11 mouse cellular contexts compared by ENCODE assay signal in the genomic region with DNA sequence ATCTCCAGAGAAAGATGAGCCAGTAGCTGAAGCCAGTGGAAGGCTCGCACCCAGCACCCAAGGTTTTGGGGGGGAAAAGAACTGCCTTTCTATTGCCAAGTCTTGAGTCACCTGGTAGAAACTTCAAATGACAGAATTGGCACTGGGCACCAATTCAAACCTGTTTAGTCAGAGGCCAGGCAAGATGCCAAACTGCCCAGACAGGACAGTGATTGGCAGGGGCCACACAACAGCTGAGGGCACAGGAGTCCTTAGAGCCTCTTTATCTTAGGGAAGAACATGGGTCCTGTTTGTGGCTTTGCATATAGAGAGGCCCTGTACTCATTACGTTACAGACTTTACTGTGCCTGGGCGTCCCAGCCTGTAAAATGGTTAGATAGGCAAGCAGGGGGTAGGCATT. TPM values are rescaled to one million over a fixed set of nuclear protein-coding genes. Genes with fewer than 3 reads are reported as not detected.
DNase-seq lines count a peak whose midpoint lies in the region; ATAC-seq lines count a peak whose summit lies in the region.
"Had no signal": no experiment of that assay in that cellular context is flagged by ENCODE, and none has a peak within 500 bp of the region (broad histone marks: within the 10 kb centered on the region; RNA-seq: fewer than 3 reads in every experiment).

No protein-coding gene starts in this region.

- DNase-seq in 3134 (ENCODE audit: extremely low read depth, insufficient read length, low spot score) (peak; percentile 67), 3T3-L1 (ENCODE audit: low read depth, low spot score) (peak; percentile 77)
- DNase-seq in heart, postnatal 4 days, result peak; percentile 77
- DNase-seq in frontal cortex, adult 2 months (ENCODE audit: extremely low spot score in 1 of 2, low spot score in 1 of 2), result no peak
- DNase-seq in right cerebral cortex, adult 2 months (ENCODE audit: low spot score in 2 of 2), result no peak
- DNase-seq: embryo, embryonic 11 days had no signal

- peaks cover 61% of the 10 kb centered on the region for H3K4me1 ChIP-seq in liver, embryonic 16.5 days (ENCODE audit: control insufficient read depth, low read depth, low read length)

- no peak overlapping the region for H3K4me2 ChIP-seq in liver, embryonic 16.5 days (ENCODE audit: low read depth, low read length)

- H3K27me3 ChIP-seq in liver, embryonic 16.5 days (ENCODE audit: control insufficient read depth, insufficient read depth, low read depth, low read length), result no peaks in the 10 kb centered on the region

- no peaks in the 10 kb centered on the region for H3K36me3 ChIP-seq in liver, embryonic 16.5 days (ENCODE audit: control insufficient read depth, insufficient read depth)

- H3K9me3 ChIP-seq in liver, embryonic 16.5 days (replicated peaks; ENCODE audit: control insufficient read depth, low read length), result no peaks in the 10 kb centered on the region

- WGBS in liver, embryonic 16.5 days (ENCODE audit: insufficient replicate concordance), result 52% methylated on average over 3 of the region's 3 CpGs

- peak overlapping the region; percentile 77 for H3K27ac ChIP-seq in liver, embryonic 16.5 days (ENCODE audit: low read length)

- 0 out of 2 replicates have a peak overlapping the region, but pooled peaks have one; percentile 11 for H3K9ac ChIP-seq in liver, embryonic 16.5 days (ENCODE audit: low read depth, low read length)

- H3K4me3 ChIP-seq in liver, embryonic 16.5 days (ENCODE audit: low read depth, low read length), result no peak overlapping the region

- no peak; the same call in 1 of the 2 replicates for ATAC-seq in liver, embryonic 16.5 days (ENCODE audit: low read depth)
- no peak for ATAC-seq in megakaryocyte, adult 5-6 weeks (ENCODE audit: poor library complexity, severe bottlenecking)

RNA-seq across cellular contexts. Expression of a gene that starts 7.0 kb away (rescaled TPM):
- total RNA-seq in heart, postnatal 4 days (2021), result 10 to 100 TPM; 22.7 to 25.6 TPM
- 45.0 and 50.6 TPM in 2 replicates for polyA plus RNA-seq in liver, embryonic 16.5 days (2015; fragmentation: Nextera tagmentation; extraction: Ambion mirVana)
- polyA plus RNA-seq in frontal cortex, adult 2 months (2012; rRNA removed), result 127 and 147 TPM in 2 replicates
- 7.3 and 7.8 TPM in 2 replicates for total RNA-seq in megakaryocyte, adult 5-6 weeks (2015)
- 2.8 and 14.0 TPM in 2 replicates for total RNA-seq in megakaryocyte, adult 5-6 weeks (2017)

RNA-seq across cellular contexts. Expression of a gene that starts 44.1 kb away (rescaled TPM):
- under 1 TPM; 0.12 to 0.50 TPM for total RNA-seq in heart, postnatal 4 days (2021)
- polyA plus RNA-seq in liver, embryonic 16.5 days (2015; fragmentation: Nextera tagmentation; extraction: Ambion mirVana), result 0.37 and 0.39 TPM in 2 replicates
- 0.04 and 0.06 TPM in 2 replicates for polyA plus RNA-seq in frontal cortex, adult 2 months (2012; rRNA removed)
- total RNA-seq in megakaryocyte, adult 5-6 weeks (2015), result 0.58 and 2.4 TPM in 2 replicates
- 0.45 and 1.2 TPM in 2 replicates for total RNA-seq in megakaryocyte, adult 5-6 weeks (2017)
- total RNA-seq: granulocyte monocyte progenitor cell, adult 5-6 weeks; left cerebral cortex, postnatal 25 days had no signal
- polyA plus RNA-seq: neural tube, embryonic 11.5 days had no signal

RNA-seq across cellular contexts. Expression of a gene that starts 49.7 kb away (rescaled TPM):
- 10 to 100 TPM; 18.1 to 19.4 TPM for total RNA-seq in heart, postnatal 4 days (2021)
- polyA plus RNA-seq in liver, embryonic 16.5 days (2015; fragmentation: Nextera tagmentation; extraction: Ambion mirVana), result 1.4 and 1.6 TPM in 2 replicates
- 2.9 and 3.1 TPM in 2 replicates for polyA plus RNA-seq in frontal cortex, adult 2 months (2012; rRNA removed)
- total RNA-seq in megakaryocyte, adult 5-6 weeks (2015), result 1.8 and 3.3 TPM in 2 replicates
- 9.1 and 10.7 TPM in 2 replicates for total RNA-seq in megakaryocyte, adult 5-6 weeks (2017)

RNA-seq across cellular contexts. Expression of a gene that starts 49.9 kb away (rescaled TPM):
- 1 to 10 TPM; 3.3 to 3.8 TPM for total RNA-seq in heart, postnatal 4 days (2021)
- 8.3 and 9.1 TPM in 2 replicates for polyA plus RNA-seq in liver, embryonic 16.5 days (2015; fragmentation: Nextera tagmentation; extraction: Ambion mirVana)
- 0.54 and 0.59 TPM in 2 replicates for polyA plus RNA-seq in frontal cortex, adult 2 months (2012; rRNA removed)
- total RNA-seq in megakaryocyte, adult 5-6 weeks (2015), result 15.5 and 21.6 TPM in 2 replicates
- 28.8 and 38.7 TPM in 2 replicates for total RNA-seq in megakaryocyte, adult 5-6 weeks (2017)

Comparison
In these comparisons a context has a peak if more than half of its experiments do, and no peak if none do; other contexts are left out.
1. DNase-seq: peak in 3134 (single experiment), 3T3-L1 (single experiment) and heart, postnatal 4 days (single experiment); none in frontal cortex, adult 2 months (0 of 2) and right cerebral cortex, adult 2 months (0 of 2).